Mouse (Mus musculus): Measurements from ENCODE around the gene Rbp1.

- TF ChIP-seq CTCF (IDR thresholded peaks at IDR 0.05; ENCODE audit: low read depth, low read length) (no peak), POLR2A (IDR thresholded peaks at IDR 0.05; ENCODE audit: extremely low read depth, insufficient read depth, low read length) (no peak)
Observed at GRCm38 (mm10) chr9:98425351-98425880, 2.7 kb downstream of the Rbp1 start.
